Mouse (Mus musculus) left cerebral cortex, adult 8-10 months (tissue): ENCODE measurements around the gene Gm49333. TPM values are rescaled to one million over a fixed set of nuclear protein-coding genes. Genes with fewer than 3 reads are reported as not detected.

Source experiments
- DNase-seq, 2 experiments: peaks; one replicate each; pipeline ENCODE4 v3.0.0; 2022; ENCODE audit warnings: low spot score in 2 of 2
- total RNA-seq, 4 experiments: library from RNA; stranded (reverse); gene quantifications; 2 replicates each; pipeline ENCODE4 v1.2.4; 2022

The Gm49333 gene
- under 1 TPM in 2 of 4 experiments, not detected in 2; 0.42 to 0.73 TPM for total RNA-seq

DNA sequence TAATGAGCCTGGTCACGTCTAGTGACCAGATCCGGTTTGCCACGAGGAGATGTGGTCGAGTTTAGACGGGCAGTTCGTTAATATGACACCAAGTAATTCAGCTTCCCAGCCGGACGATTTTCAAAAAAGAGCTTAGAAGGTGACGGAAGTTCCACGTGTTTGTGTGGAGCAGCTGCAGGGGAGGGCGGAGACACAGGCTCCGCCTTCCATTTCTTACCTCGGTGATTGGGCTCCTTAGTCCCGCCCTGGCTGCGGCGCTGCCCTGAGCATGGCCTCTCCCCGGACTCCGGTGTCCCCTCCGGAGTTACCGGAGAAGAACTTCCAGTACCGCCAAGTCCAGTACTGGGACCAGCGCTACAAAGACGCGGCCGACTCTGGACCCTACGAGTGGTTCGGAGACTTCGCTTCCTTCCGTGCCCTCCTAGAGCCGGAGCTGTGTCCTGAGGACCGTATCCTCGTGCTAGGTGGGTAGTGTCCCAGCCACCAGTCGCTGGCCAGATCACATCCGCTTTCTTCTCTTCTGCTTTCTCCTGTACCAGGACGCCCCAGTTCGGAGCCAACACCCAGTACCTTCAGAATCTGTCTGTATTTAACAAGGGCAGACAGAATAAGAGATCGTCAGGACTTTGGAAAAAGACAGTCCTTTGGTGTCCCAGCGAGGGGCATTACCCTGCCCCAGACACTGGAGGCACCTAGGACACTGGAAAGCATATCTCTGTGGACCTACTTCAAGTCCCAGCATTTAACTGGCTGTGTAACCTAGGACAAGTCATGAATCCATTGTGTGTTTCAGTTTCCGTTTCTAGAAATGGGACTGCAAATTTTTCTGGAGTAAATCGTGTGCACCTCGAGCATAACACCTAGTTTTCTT, at the start of gene Gm49333, which contains the start of the genes Eef1akmt4 and Alg3:
Gm49333 (plus strand) TSS at position 254 of the 871 bp plus-strand sequence.
Eef1akmt4 (plus strand) TSS at position 237 of the 871 bp plus-strand sequence.
Alg3 (minus strand) TSS at position 379 of the 871 bp plus-strand sequence.
- peak in 1 of 2 experiments; percentile 70 for DNase-seq

DNA sequence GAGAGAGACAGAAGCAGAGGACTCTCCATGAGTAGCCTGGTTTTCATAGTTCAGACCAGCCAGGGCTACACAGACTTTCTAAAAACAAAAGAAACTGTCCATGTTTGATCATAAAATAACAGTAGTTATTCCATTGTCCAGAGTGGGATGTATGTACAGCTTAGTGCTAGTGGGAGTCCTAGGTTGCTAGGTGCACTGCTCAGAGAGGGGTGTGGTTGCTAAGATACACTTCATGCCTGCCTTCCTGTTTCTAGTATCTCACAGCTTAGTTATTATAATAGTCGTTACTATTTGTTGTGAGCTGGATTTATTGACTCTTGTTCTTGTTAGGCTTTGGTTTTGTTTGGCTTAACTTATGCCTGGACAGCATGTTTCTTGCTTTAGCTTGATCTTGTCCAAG, 46.3 kb upstream of the Gm49333 start:
- no peak for DNase-seq

DNA sequence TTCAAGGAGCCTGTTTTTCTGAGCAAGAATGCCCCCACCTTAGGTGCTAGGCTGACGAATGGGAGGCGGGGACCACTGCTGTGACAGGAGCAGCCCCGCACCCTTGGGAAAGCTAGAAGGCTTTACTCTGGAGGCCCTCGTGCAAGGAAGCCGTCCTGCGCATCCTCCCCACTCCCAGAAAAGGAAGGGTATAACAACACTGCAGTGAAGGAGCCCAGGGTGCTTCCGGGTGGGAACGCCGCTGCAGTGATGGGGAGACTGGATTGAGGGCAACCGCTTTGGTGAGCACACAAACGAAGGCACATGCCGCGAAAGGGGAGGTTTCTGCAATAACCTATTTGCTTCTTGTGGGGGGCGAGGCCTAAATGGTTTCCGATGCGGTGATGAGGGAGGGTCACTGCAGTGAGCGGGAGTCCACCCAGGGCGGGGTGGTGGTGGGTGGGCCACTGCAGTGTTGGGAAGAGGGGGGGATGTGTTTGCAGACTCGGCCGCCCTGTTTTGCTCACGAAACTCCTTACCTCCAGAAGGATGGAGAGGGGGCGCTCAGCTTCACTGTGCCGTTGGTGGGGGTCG, 22.0 kb upstream of the Gm49333 start, which contains the start of gene Vwa5b2:
Vwa5b2 (plus strand) TSS at position 106 of the 573 bp plus-strand sequence.
- DNase-seq = peak in 1 of 2 experiments; percentile 20

DNA sequence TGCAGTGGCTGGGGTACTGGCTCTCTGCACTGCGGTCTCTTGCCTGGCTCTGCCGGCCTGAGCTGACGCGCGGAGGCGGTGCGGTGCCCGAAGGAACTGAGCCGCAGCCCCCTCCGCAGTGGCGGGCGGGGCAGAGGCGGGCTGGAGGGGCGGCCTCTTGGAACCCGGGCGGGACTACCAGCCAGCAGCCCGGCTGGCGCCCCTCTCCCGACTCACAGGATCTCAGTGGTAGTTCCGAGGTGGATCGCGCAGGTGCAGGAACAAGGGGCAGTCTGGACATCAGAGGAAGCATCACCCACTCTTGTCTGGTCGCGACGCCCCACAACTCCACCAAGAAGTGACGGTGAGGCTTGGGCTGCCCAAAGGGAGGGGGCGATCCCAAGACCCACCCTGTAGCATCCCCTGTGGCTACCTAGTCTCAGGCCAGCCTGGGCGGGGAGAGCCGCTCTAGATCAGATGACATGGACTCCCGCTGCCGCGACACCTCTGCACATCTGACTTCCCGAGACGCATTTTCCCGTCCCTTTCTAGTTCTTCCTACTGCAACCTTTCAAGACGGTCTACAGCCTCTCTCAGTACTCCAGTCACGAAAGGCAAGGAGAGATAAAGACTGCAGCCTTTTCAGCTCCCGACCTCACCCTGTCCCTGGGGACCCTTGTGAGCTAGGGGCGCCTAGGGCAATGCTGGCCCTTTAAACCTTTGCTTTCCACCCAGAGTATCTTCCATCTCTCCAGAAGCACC, 21.3 kb upstream of the Gm49333 start:
- DNase-seq = peak in 1 of 2 experiments; percentile 64

DNA sequence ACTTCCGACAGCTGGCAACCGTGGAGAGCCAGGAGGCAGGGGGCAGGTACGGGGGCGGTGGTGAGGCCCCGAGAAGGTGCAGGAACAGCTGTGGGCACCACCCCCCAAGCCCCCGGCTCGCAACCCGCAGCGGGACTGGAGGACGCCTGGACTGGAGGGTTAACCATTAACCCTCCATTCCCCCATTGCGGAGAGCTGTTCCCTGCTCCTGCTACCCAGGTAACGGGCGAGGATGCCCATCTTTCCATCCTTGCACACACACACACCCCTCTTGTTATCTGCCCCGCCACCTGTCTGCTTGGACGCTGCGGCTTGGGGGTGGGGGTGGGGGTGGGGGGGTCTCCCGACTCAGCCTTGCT, 20.8 kb upstream of the Gm49333 start:
- no peak for DNase-seq

DNA sequence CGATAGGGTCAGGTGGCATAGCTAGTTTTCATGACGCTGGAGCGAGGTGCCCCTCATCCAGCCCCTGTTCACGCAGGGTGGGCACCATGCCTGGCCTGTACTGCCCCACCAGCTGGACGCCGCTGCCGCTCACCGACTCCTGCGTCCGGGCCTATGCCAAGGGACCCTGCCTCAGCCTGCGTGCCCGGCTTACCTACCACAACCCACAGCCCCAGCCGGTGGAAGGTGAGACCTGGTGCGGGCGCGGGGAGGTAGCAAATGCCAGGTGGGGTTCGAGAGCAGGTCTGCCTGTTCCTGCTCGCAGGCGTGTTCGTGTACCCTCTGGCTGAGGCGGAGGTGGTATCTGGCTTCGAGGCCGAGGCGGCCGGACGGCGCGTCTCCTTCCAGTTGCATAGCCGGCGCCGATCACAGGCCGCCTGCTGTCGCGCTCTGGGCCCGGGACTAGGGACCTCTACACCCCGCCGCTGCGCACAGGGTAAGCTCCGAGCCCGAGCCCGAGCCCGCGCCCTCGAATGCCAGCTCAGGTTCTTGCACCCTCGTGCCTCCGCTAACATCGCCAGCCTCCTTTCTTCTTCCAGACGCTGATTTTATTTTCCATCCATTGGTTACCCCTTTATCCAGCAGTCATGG, 20.2 kb upstream of the Gm49333 start:
- no peak for DNase-seq

DNA sequence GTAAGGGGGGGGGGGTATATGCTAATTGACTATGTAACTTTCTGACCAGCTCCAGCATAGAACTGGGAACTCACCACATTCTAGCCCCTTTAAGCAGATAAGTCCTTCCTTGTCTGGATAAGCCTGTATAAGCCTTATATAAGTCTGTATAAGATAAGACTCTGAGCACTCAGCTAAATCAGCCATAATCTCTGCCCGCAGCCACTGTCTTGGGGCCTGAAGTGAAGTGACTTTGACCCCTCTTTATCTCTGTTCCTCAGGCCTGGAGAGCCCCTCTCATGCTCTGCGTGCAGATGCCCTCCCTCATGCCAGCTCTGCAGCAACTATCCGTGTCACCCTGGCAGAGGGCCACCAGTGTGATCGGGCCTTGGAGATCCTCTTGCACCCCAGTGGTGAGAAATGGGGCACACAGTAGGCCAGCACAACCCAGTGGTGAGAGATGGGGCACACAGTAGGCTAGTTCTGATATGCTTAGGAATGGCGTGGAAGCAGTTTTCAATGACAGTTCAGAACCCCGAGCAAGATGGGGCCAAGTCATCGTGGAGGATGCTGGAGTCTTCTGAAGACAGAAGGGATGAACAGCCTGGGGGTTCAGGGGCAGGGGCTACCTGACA, 16.2 kb upstream of the Gm49333 start:
- no peak for DNase-seq

DNA sequence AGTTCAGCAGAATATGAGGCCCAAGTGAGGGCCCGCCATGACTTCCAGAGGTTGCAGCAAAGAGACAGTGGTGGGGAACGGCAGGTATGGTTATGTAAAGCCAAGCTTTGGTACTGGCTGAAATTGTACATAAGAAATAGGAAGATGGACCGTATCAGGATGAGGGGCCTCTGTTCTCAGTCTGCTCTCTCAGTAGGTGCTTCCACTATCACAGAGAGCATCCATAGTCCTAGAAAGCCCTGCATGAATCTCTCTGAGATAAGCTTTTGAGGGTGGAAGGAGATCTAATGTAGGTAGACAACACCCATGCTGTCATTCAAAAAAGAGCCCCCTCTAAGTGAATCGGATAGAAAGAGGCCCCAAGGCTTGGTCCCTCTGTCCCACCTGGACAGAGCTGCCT, 15.7 kb upstream of the Gm49333 start:
- DNase-seq = no peak

DNA sequence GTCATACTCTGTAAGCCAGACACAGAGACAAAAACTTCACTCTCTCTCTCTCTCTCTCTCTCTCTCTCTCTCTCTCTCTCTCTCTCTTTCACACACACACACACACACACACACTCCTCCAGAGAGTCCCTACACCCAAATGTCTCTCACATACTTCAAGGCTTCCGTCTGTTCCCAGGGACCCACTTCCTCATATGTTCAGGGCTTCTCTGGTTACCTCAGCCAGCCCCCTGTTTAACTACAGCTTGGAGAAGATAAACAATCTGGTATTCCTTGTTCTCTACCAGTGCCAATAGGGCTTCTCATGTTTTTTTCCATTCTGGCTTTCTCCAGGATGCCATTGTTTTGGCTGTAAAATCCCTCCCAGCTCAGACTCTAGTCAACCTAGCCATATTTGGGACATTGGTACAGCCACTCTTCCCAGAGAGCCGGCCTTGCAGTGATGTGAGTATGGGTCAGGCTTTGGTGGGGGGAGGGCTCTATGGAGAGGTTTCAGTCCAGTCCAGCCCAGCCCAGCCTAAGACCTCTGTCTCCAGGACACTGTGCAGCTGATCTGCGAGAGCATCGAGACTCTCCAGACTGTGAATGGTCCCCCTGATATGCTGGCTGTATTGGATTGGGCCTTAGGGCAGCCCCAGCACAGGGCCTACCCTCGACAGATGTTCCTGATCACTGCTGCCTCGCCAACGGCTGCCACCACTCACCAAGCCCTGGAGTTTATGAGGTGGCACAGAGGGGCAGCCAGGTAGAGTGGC, 14.5 kb upstream of the Gm49333 start:
- DNase-seq = no peak

DNA sequence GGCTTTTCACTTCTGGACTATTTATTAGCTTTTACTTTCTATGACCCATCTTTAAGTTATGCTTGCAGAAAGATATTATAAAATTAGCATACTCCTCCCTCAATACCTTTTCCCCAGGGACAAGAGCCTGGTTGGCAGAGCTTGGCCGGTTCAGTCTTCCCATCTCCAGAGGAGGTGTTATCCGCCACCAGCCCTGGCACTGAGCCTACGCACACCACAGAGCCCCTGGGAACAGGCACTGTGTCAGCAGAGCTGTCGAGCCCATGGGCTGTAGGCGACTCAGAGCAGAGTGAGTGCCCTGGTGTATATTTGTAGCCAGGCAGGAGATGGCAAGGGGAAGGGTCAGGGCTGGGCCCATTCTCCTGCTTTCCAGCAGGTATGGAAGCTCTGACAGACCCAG, 10.9 kb upstream of the Gm49333 start:
- DNase-seq = no peak

DNA sequence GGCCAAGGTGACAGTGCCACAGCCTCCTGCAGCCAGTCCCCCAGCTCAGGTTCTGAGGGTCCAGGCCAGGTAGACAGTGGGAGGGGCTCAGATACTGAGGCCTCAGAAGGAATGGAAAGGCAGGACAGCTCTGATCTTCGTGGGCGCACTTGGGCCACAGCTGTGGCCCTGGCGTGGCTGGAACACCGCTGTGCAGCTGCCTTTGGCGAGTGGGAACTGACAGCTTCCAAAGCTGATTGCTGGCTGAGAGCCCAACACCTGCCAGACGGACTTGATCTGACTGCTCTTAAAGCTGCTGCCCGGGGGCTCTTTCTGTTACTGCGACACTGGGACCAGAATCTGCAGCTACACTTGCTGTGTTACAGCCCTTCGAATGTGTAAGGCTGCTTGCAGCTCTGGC, 6.7 kb upstream of the Gm49333 start:
- DNase-seq = no peak

DNA sequence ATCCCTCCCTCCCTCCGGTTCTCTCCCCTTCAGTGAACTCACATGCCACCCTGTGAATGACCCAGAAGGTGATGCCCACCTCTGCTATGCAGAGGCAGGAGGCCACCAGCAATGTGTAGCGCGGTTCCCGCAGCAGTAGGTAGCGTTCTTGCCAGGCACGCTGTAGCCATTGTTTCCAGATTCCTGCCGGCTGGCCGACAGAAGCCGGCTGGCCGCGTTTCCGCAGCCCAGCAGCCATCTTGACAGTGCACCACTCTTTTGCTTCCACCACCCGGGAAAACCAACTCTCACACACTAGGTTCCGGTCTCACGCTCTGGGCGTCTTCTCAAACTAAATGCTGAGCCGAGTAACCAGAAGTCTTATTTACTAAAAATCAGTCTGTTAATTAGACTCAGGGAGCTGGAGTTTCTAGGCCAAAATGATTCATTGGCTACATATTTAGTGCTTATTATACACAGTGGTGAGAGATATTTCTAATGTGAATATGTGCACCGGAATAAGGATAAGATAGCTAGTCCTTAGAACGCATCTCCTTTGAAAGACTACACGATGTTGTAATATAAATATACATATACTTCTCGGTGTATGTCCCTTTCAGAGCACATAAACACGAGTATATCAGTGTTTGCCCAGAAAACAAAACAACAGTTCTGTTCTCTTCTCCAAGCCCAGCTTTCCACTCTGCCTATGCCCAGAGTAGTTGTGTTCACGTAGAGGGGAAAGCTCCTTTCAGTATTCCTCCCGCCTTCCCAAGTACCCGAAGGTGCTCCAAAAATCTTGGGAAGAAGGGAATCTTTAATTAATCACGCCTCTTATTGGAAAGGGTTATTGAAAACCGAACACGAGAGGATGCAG, 681 bp upstream of the Gm49333 start:
- DNase-seq = peak in 1 of 2 experiments; percentile 73

DNA sequence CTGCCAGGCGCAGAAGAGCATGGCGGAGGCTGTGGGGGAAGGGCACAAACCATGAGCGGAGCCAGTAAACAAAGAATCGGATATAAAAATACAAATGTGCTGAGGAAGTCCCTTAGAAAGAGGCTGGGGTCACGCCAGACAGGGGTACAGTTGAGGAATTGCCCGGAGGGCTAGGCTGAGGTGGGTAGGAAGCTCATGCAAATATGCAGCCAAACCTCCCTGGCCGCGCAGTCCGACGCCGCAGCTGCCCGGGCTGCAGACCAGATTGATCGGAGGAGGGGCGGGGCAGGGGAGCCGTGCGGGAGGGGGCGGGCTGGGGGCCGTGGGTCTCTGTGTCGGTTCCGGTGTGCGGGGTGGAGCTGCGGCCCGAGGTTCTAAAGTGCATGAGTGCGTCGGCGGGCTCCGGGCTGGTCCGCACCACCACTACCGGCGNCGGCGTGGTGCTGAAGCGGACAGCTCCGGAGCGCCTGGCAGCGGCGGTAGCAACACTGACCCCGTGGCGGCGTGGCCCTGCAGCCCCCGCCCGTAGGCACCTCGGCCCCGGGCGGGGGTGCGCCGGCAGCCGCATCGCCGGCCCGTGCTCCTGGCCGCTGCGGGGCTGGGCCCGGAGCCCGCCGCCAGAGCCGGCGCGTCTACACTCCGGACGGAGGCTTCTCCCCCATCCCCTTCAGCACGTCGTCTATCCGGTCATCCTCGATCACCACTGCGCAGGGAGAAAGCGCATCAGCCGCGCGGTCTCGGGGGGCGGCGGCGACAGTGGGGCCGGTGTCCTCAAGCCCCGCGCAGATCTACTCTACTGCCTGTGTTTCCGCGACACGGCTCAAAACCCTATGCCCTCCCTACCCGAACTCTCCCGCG, 8.4 kb downstream of the Gm49333 start:
- DNase-seq = no peak

DNA sequence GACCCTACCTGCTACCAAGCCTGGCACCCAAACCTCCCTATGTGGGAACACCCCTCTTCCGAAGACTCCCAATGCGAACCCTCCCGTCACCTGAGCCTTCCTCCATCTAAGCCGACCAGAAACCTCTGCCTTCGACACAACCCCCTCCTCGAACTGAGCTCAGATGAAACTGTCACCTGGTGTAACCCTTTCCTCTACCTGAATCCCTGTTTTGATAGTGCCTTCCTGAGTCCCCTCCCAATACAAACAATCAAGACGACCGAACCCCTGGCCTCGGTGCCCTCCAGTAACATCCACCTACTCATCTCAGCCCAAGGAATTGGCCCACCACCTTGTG, 9.0 kb downstream of the Gm49333 start:
- DNase-seq = no peak

DNA sequence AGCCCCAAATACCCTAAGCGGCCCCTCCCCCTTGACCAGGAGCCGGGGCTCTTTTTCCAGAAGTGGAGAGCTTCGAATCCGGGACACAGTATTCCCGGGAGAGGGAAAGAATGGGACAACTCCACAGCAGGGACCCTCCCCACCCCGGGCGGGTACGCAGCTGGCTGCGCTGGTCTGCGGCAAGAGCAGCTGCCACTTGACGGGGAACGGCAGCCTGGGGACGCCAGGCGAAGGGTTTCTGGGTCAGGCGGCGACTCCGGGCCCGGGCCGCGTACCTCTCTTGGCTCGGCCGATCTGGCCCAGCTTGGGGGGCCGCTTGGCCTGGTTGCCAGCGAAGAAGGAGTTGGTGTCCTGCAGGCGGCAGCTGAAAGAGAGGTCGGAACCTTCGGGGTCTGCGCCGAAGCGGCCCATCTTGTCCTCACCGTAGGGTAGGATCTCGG, 9.4 kb downstream of the Gm49333 start:
- no peak for DNase-seq

DNA sequence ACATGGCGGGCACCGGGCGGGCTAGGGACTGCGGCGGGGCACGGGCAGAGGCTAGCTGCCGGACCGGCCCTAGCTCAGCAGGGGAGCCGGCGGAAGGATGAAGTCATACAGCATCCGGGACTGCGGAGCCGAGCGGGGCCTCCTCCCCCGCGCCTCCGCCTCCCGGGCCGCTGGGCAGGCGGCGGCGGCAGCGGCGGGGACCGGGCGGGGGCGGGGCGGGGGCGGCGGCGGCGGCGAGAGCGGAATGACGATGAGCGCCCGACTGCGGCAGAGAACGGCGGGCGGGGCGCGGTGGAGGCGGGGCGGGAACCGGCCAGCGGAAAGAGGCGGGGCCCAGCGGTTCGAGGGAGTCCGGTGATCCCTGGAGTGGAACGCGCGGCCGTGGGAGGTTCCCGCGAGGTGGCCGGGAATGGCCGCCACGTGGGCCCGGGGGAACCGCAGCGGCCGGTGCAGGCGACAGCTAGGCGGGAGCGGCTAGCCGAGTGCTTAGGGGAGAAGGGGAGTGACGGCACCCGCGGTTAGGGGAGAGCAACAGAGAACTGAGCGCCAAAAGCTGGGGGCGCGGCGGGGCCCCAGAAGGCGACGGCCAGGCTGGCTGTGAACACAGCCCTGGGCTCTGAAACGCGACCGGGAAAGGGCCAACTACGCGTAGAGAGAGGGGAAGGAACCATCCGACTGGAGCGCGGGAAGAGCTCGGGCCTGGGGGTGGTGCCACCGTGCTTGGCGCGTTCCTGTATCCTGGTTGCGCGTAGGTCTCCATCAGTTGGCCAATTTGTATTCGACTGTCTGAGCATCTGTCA, 10.0 kb downstream of the Gm49333 start, which contains the start of gene Camk2n2:
Camk2n2 (minus strand) TSS at position 97 of the 800 bp plus-strand sequence.
- DNase-seq = no peak

DNA sequence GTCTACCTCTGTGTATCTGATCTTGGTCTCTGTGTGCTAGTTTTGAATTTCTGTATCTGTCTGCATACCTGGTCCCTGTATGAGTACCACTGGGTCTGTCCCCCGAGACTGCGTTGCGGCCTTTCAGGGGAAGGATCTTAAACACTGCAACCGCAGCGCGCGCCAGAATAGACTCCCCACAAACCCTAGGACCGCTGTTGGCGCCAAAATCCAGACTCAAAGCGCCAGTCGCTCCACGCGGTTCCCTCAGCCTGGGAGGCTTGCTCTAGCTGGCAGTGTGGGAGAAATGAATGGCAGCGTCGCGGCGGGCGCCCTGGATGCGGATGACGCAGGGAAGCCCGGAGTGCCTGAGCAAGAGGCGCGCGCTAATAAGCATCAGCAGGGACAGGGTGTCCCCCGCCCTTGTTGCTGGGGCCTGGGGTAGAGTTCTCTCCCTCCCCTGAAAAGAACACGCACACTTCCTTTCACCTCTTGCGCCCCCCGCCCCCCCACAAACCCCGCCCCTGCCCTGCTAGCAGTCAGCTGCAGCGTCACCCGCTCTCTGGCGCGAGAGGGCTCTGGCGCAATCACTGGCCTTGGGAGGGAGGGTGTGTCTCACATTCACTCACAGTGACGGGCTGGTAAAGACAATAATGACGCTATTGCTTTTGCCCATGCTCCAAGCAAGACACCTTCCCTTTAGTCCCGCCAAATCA, 10.7 kb downstream of the Gm49333 start:
- no peak for DNase-seq
